Mouse (Mus musculus) erythroblast, adult 5-6 weeks (primary cell): Measurements from ENCODE around the gene Cacna1s. TPM values are rescaled to one million over a fixed set of nuclear protein-coding genes. Genes with fewer than 3 reads are reported as not detected.

ENCODE experiments used
- ATAC-seq: replicated peaks from 2 replicates; pipeline ENCODE4 v1.8.0; 2016; ENCODE audit warnings: moderate number of reproducible peaks, mild to moderate bottlenecking, moderate TSS enrichment, inconsistent platforms; ENCODE audit not compliant: poor library complexity, low FRiP score, severe bottlenecking
- total RNA-seq, 2 experiments: library from RNA; stranded (forward) in 1 of 2; stranded (reverse) in 1 of 2; fragments of 150-400 nt in 1 of 2; fragments of 200-764, 138-1000 nt in 1 of 2; gene quantifications; 2 replicates each; pipeline versions ENCODE4 v1.2.3 to v1.2.4; 2015 to 2017; ENCODE audit warnings: low replicate concordance in 2 of 2

Cacna1s gene
- total RNA-seq, 2 experiments from 2014 or later: not detected

DNA sequence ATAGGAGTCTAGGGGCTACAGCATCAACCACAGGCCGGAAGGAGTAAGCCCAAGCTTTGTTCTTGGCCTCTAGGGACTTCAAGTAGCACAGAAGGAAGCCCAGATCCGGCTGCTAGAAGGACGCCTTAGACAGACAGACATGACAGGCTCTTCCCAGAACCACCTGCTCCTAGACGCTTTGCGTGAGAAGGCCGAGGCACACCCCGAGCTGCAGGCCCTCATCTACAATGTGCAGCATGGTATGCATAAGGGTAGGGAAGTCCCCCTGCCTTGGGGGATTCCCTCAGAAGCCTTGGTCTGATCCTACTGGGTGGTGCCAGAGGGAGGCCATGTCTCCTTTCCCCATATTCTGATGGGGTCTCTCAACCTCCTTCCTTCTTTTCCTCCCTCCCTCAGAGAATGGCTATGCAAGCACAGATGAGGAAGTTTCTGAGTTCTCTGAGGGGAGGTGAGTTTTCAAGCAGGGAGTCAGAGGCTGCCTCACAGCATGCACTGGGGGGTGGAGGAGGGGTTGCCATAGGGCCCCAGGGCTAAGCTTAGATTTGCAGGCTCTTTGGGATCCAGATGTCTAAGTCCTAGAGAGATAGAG lies 108.9 kb downstream of the Cacna1s start:
- no peak for ATAC-seq

DNA sequence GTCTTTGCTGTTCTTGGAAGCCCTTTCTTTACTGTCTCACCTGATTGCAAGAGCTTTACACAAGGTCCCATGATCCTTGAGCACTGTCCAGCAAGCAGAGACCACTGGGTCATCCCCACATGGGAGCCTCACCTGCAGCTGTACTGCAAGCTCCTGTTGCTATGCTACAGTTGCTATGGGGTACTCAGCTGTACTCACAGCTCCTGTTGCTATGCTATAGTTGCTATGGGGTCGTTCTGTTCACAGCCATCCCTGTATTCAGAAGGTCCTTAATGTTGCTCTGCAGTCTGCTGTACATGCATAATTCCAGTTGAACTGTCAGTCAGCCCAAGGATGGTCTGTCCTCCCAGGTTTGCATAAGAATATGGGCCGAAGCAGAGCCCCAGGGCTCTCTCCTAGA lies 112.9 kb downstream of the Cacna1s start:
- ATAC-seq: no peak

- ATAC-seq: no peak
These were observed 115.1 kb downstream of the Cacna1s start for GRCm38 (mm10) chr1:136167657-136168056.

Other genes with a start within 250 kb of the Cacna1s start
- gene Lad1, start 234.2 kb upstream of the Cacna1s start, total RNA-seq (2015; ENCODE audit: low replicate concordance): not detected in 2 replicates
- not detected in 2 replicates for gene Lad1, start 234.2 kb upstream of the Cacna1s start, total RNA-seq (2017; ENCODE audit: low replicate concordance)
- gene Tnnt2, start 216.4 kb upstream of the Cacna1s start, total RNA-seq (2015; ENCODE audit: low replicate concordance): not detected in 2 replicates
- gene Tnnt2, start 216.4 kb upstream of the Cacna1s start, total RNA-seq (2017; ENCODE audit: low replicate concordance): not detected in 2 replicates
- not detected in 2 replicates for gene Pkp1, start 133.5 kb upstream of the Cacna1s start, total RNA-seq (2015; ENCODE audit: low replicate concordance)
- gene Pkp1, start 133.5 kb upstream of the Cacna1s start, total RNA-seq (2017; ENCODE audit: low replicate concordance): not detected in 2 replicates
- not detected in 2 replicates for gene Igfn1, start 46.4 kb upstream of the Cacna1s start, total RNA-seq (2015; ENCODE audit: low replicate concordance)
- gene Igfn1, start 46.4 kb upstream of the Cacna1s start, total RNA-seq (2017; ENCODE audit: low replicate concordance): not detected in 2 replicates
- gene Tmem9, start 44.6 kb upstream of the Cacna1s start, total RNA-seq (2015; ENCODE audit: low replicate concordance): 17.9 and 24.5 TPM in 2 replicates
- 16.9 and 22.3 TPM in 2 replicates for gene Tmem9, start 44.6 kb upstream of the Cacna1s start, total RNA-seq (2017; ENCODE audit: low replicate concordance)
- not detected in 2 replicates for gene Ascl5, start 1.9 kb upstream of the Cacna1s start, total RNA-seq (2015; ENCODE audit: low replicate concordance)
- gene Ascl5, start 1.9 kb upstream of the Cacna1s start, total RNA-seq (2017; ENCODE audit: low replicate concordance): not detected in 2 replicates
- 7.7 and 12.9 TPM in 2 replicates for gene Kif21b, start 78.6 kb downstream of the Cacna1s start, total RNA-seq (2015; ENCODE audit: low replicate concordance)
- 5.4 and 8.5 TPM in 2 replicates for gene Kif21b, start 78.6 kb downstream of the Cacna1s start, total RNA-seq (2017; ENCODE audit: low replicate concordance)
- not detected in 2 replicates for gene Mroh3, start 160.1 kb downstream of the Cacna1s start, total RNA-seq (2015; ENCODE audit: low replicate concordance)
- 0.42 TPM in 1 of 2 replicates, not detected in the other for gene Mroh3, start 160.1 kb downstream of the Cacna1s start, total RNA-seq (2017; ENCODE audit: low replicate concordance)
- not detected in 2 replicates for gene Inava, start 181.5 kb downstream of the Cacna1s start, total RNA-seq (2015; ENCODE audit: low replicate concordance)
- gene Inava, start 181.5 kb downstream of the Cacna1s start, total RNA-seq (2017; ENCODE audit: low replicate concordance): not detected in 2 replicates
- not detected in 2 replicates for gene Gpr25, start 208.1 kb downstream of the Cacna1s start, total RNA-seq (2015; ENCODE audit: low replicate concordance)
- gene Gpr25, start 208.1 kb downstream of the Cacna1s start, total RNA-seq (2017; ENCODE audit: low replicate concordance): not detected in 2 replicates